Mouse (Mus musculus) kidney, postnatal 14 days (tissue): Measurements from ENCODE around the gene BC024978.

Experiments
- DNase-seq: peaks from one replicate; pipeline ENCODE4 v3.0.0; 2022; ENCODE audit warnings: mixed read lengths

The BC024978 gene

GRCm38 (mm10) chr7:27177942-27178323 lies 17.6 kb upstream of the BC024978 start:
- no peak for DNase-seq

GRCm38 (mm10) chr7:27178324-27179216 lies 17.0 kb upstream of the BC024978 start, which contains the start of gene Rab4b:
Gene Rab4b, minus strand, starts transcription at chr7:27178896.
- DNase-seq = peak; percentile 100

- DNase-seq = no peak
Observed at GRCm38 (mm10) chr7:27179217-27179918, 16.2 kb upstream of the BC024978 start.

GRCm38 (mm10) chr7:27180036-27180435 lies 15.5 kb upstream of the BC024978 start:
- DNase-seq = peak; percentile 88

GRCm38 (mm10) chr7:27180837-27181695 lies 14.5 kb upstream of the BC024978 start, which contains the start of the genes Gm21983 and Mia:
Gene Gm21983, minus strand, starts transcription at chr7:27181086.
Gene Mia, minus strand, starts transcription at chr7:27181157.
- DNase-seq = no peak

- no peak for DNase-seq
Observed at GRCm38 (mm10) chr7:27182498-27182897, 13.1 kb upstream of the BC024978 start.

- DNase-seq = no peak
Observed at GRCm38 (mm10) chr7:27184964-27185363, 10.6 kb upstream of the BC024978 start.

GRCm38 (mm10) chr7:27185986-27186385 lies 9.6 kb upstream of the BC024978 start:
- DNase-seq = no peak

- DNase-seq = no peak
Observed at GRCm38 (mm10) chr7:27189271-27189931, 6.2 kb upstream of the BC024978 start.

GRCm38 (mm10) chr7:27192434-27192833 lies 3.1 kb upstream of the BC024978 start:
- DNase-seq = no peak

GRCm38 (mm10) chr7:27193731-27194130 lies 1.9 kb upstream of the BC024978 start:
- no peak for DNase-seq

GRCm38 (mm10) chr7:27197136-27197535 lies 1.6 kb downstream of the BC024978 start:
- DNase-seq = no peak

GRCm38 (mm10) chr7:27197634-27198033 lies 2.1 kb downstream of the BC024978 start:
- DNase-seq = no peak

- DNase-seq = no peak
Observed at GRCm38 (mm10) chr7:27198355-27198754, 2.8 kb downstream of the BC024978 start.

- DNase-seq = no peak
Observed at GRCm38 (mm10) chr7:27198779-27199178, 3.2 kb downstream of the BC024978 start.

GRCm38 (mm10) chr7:27203730-27204449 lies 8.3 kb downstream of the BC024978 start:
- peak; percentile 28 for DNase-seq

GRCm38 (mm10) chr7:27212626-27213025 lies 17.0 kb downstream of the BC024978 start:
- DNase-seq = no peak

- no peak for DNase-seq
Observed at GRCm38 (mm10) chr7:27218586-27218985, 23.0 kb downstream of the BC024978 start.

- no peak for DNase-seq
Observed at GRCm38 (mm10) chr7:27219937-27220336, 24.4 kb downstream of the BC024978 start.

- DNase-seq = no peak
Observed at GRCm38 (mm10) chr7:27221939-27222338, 26.4 kb downstream of the BC024978 start.

GRCm38 (mm10) chr7:27222538-27222937 lies 27.0 kb downstream of the BC024978 start:
- DNase-seq = no peak
